Mouse (Mus musculus) gastrocnemius, postnatal 4 days (tissue): ENCODE data around the gene Actg2. TPM values are rescaled to one million over a fixed set of nuclear protein-coding genes. Genes with fewer than 3 reads are reported as not detected.

Experiments used
- DNase-seq, 2 experiments: peaks; one replicate each; pipeline ENCODE4 v3.0.0; 2021 to 2022; ENCODE audit warnings: low spot score in 2 of 2, mixed read lengths in 2 of 2
- total RNA-seq, 2 experiments: library from RNA; stranded (reverse); gene quantifications; 2 replicates each; pipeline ENCODE4 v1.2.3; 2021

The Actg2 gene
- total RNA-seq, 2 experiments from 2014 or later: 10.7 to 19.4 TPM

GRCm38 (mm10) chr6:83482418-83483085 is 53.5 kb downstream of the Actg2 start:
- DNase-seq: no peak

- no peak for DNase-seq
Measured at GRCm38 (mm10) chr6:83480019-83480655, 55.9 kb downstream of the Actg2 start.

GRCm38 (mm10) chr6:83479193-83479592 is 56.9 kb downstream of the Actg2 start:
- DNase-seq: no peak

GRCm38 (mm10) chr6:83478628-83479027 is 57.4 kb downstream of the Actg2 start:
- DNase-seq: no peak

GRCm38 (mm10) chr6:83478217-83478616 is 57.8 kb downstream of the Actg2 start:
- no peak for DNase-seq

- no peak for DNase-seq
Measured at GRCm38 (mm10) chr6:83475431-83475830, 60.6 kb downstream of the Actg2 start.

- DNase-seq: peak in 1 of 2 experiments; percentile 48
Measured at GRCm38 (mm10) chr6:83473240-83473639, 62.8 kb downstream of the Actg2 start.

- no peak for DNase-seq
Measured at GRCm38 (mm10) chr6:83471739-83472138, 64.3 kb downstream of the Actg2 start.

- DNase-seq: no peak
Measured at GRCm38 (mm10) chr6:83464011-83464410, 72.1 kb downstream of the Actg2 start.

Other genes with a start within 250 kb of the Actg2 start
- 10 to 100 TPM in 1 of 2 experiments, 1 to 10 TPM in 1; 7.5 to 10.6 TPM for gene Mthfd2, start 210.4 kb downstream of the Actg2 start, total RNA-seq
- gene Mob1a, start 210.2 kb downstream of the Actg2 start, total RNA-seq: 10 to 100 TPM; 36.6 to 42.8 TPM
- 100 to 1,000 TPM; 118 to 137 TPM for gene Bola3, start 187.1 kb downstream of the Actg2 start, total RNA-seq
- gene Tet3, start 77.2 kb downstream of the Actg2 start, total RNA-seq: 10 to 100 TPM; 63.8 to 74.0 TPM
- gene Dguok, start 29.3 kb downstream of the Actg2 start, total RNA-seq: 10 to 100 TPM; 24.5 to 30.2 TPM
- 10 to 100 TPM; 15.2 to 15.4 TPM for gene Stambp, start 36.5 kb upstream of the Actg2 start, total RNA-seq
- gene Clec4f, start 119.9 kb upstream of the Actg2 start, total RNA-seq: under 1 TPM in 1 of 2 experiments, not detected in 1; 0.23 TPM
- gene Cd207, start 141.6 kb upstream of the Actg2 start, total RNA-seq: not detected
- gene Vax2, start 175.0 kb upstream of the Actg2 start, total RNA-seq: not detected
- gene Atp6v1b1, start 206.7 kb upstream of the Actg2 start, total RNA-seq: not detected
- gene Ankrd53, start 226.4 kb upstream of the Actg2 start, total RNA-seq: not detected
- gene Tex261, start 239.5 kb upstream of the Actg2 start, total RNA-seq: 10 to 100 TPM; 48.6 to 53.3 TPM